Comparison of ENCODE assay signal across 8 mouse cellular contexts in the genomic region with DNA sequence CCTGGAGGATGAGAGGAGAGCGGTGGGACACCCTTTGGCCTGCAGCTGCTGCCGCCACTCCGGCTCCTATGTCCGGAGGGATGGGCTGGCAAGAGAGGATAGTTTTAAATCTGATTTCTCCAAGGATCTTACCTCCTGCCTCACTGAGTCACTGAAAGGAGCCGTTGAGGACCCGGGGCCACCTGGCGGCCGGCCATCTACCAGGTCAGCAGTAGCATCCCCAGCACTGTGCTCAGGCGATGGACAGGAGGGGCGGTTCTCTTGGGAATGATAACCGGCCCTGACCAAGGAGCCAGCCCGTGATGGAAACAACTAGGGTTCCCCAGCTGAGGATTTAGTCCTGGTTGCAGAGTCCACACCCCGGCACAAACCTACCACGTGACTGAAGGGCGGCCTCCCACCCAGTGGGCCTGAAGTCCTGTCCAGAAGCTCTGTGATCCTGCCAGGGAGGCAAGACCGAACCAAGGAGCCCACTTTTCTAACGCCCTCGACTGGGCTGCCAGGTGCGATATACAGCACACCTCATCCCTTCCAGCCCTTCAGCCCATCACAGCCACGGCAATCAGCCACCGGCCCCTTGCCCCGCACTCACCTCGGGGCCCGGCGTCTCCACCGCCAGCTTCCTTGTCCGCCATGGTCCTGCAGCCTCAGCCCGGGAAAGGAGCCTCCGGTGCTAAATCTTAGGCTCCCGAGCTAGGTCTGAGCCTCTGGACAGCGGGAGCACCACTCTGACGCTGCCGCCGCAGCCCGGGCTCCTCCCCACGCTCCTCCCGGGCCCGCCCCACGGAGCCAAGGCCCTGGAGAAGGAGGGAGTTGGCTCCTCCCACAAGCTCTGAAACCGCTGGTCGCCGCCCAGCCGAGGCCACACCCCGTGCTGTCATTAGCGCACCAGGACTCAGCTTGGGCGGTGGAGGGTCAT.
DNase-seq lines count a peak whose midpoint lies in the region; ATAC-seq lines count a peak whose summit lies in the region.

No protein-coding gene starts in this region.

- peak overlapping the region; percentile 60 for H3K9ac ChIP-seq in embryonic facial prominence, embryonic 14.5 days (ENCODE audit: low read depth, low read length)
- peak overlapping the region; percentile 58 for H3K9ac ChIP-seq in kidney, embryonic 14.5 days (ENCODE audit: low read depth, low read length)
- peak overlapping the region; percentile 71 for H3K9ac ChIP-seq in limb, embryonic 13.5 days
- peak overlapping the region; percentile 70 for H3K9ac ChIP-seq in midbrain, embryonic 14.5 days (replicated peaks; ENCODE audit: low read length)

- H3K27ac ChIP-seq in embryonic facial prominence, embryonic 14.5 days (replicated peaks; ENCODE audit: low read depth, low read length) = no peak overlapping the region; the same call in 1 of the 2 replicates
- peak overlapping the region; percentile 83 for H3K27ac ChIP-seq in heart, embryonic 10.5 days
- H3K27ac ChIP-seq in kidney, embryonic 14.5 days (ENCODE audit: low read depth, low read length) = peak overlapping the region; percentile 63; the same call in 1 of the 2 replicates
- H3K27ac ChIP-seq in limb, embryonic 13.5 days = no peak overlapping the region
- H3K27ac ChIP-seq in midbrain, embryonic 14.5 days (replicated peaks; ENCODE audit: low read depth, low read length) = peak overlapping the region; percentile 77

- H3K36me3 ChIP-seq in embryonic facial prominence, embryonic 14.5 days (ENCODE audit: control insufficient read depth, insufficient read depth, low read length) = no peaks in the 10 kb centered on the region
- no peaks in the 10 kb centered on the region for H3K36me3 ChIP-seq in heart, embryonic 10.5 days
- no peaks in the 10 kb centered on the region for H3K36me3 ChIP-seq in kidney, embryonic 14.5 days (ENCODE audit: control insufficient read depth, insufficient read depth, low read length)
- H3K36me3 ChIP-seq in limb, embryonic 13.5 days = no peaks in the 10 kb centered on the region
- no peaks in the 10 kb centered on the region for H3K36me3 ChIP-seq in midbrain, embryonic 14.5 days (ENCODE audit: control insufficient read depth, insufficient read depth, low read length)

- H3K4me3 ChIP-seq in embryonic facial prominence, embryonic 14.5 days (ENCODE audit: low read depth, low read length) = peak overlapping the region; percentile 53
- H3K4me3 ChIP-seq in heart, embryonic 10.5 days = peak overlapping the region; percentile 74
- H3K4me3 ChIP-seq in kidney, embryonic 14.5 days (ENCODE audit: low read length) = peak overlapping the region; percentile 66
- H3K4me3 ChIP-seq in limb, embryonic 13.5 days = peak overlapping the region; percentile 65
- peak overlapping the region; percentile 60 for H3K4me3 ChIP-seq in midbrain, embryonic 14.5 days (replicated peaks; ENCODE audit: low read depth, low read length)

- DNase-seq in thymus, postnatal 14 days = peak; percentile 28
- DNase-seq in thymus, postnatal 4 days = no peak
- peak; percentile 94 for DNase-seq in embryonic facial prominence, embryonic 14.5 days (ENCODE audit: low spot score)
- peak; percentile 93 for DNase-seq in heart, embryonic 10.5 days (ENCODE audit: low spot score)
- peak; percentile 87 for DNase-seq in midbrain, embryonic 14.5 days
- peak; percentile 52 to 59 for DNase-seq in spleen, adult 18-20 months

- H3K9me3 ChIP-seq in embryonic facial prominence, embryonic 14.5 days (ENCODE audit: control insufficient read depth, low read length) = no peaks in the 10 kb centered on the region
- H3K9me3 ChIP-seq in heart, embryonic 10.5 days = no peaks in the 10 kb centered on the region
- H3K9me3 ChIP-seq in kidney, embryonic 14.5 days (ENCODE audit: control insufficient read depth, low read length) = no peaks in the 10 kb centered on the region
- peaks cover 4% of the 10 kb centered on the region; the same call in 1 of the 2 replicates for H3K9me3 ChIP-seq in limb, embryonic 13.5 days
- no peaks in the 10 kb centered on the region for H3K9me3 ChIP-seq in midbrain, embryonic 14.5 days (ENCODE audit: control insufficient read depth, low read length)

- peak; percentile 94 for ATAC-seq in embryonic facial prominence, embryonic 14.5 days (ENCODE audit: low read depth)
- ATAC-seq in kidney, embryonic 14.5 days (ENCODE audit: low FRiP score, low TSS enrichment) = peak; percentile 96
- ATAC-seq in limb, embryonic 13.5 days (ENCODE audit: low FRiP score, low read depth) = peak; percentile 92
- ATAC-seq in midbrain, embryonic 14.5 days (ENCODE audit: low FRiP score, low TSS enrichment) = peak; percentile 88

- H3K4me1 ChIP-seq in embryonic facial prominence, embryonic 14.5 days (ENCODE audit: control insufficient read depth, insufficient read depth, low read length) = peaks cover 12% of the 10 kb centered on the region; the same call in 1 of the 2 replicates
- H3K4me1 ChIP-seq in heart, embryonic 10.5 days = peaks cover 33% of the 10 kb centered on the region
- H3K4me1 ChIP-seq in kidney, embryonic 14.5 days (ENCODE audit: control insufficient read depth, insufficient read depth, low read length) = peaks cover 13% of the 10 kb centered on the region
- peaks cover 16% of the 10 kb centered on the region for H3K4me1 ChIP-seq in limb, embryonic 13.5 days
- peaks cover 21% of the 10 kb centered on the region for H3K4me1 ChIP-seq in midbrain, embryonic 14.5 days (ENCODE audit: control insufficient read depth, insufficient read depth, low read length)

- peak overlapping the region; percentile 91 for H3K4me2 ChIP-seq in embryonic facial prominence, embryonic 14.5 days (ENCODE audit: low read depth, low read length)
- peak overlapping the region; percentile 94 for H3K4me2 ChIP-seq in kidney, embryonic 14.5 days (replicated peaks; ENCODE audit: low read depth, low read length)
- H3K4me2 ChIP-seq in limb, embryonic 13.5 days (replicated peaks) = peak overlapping the region; percentile 87
- H3K4me2 ChIP-seq in midbrain, embryonic 14.5 days (ENCODE audit: low read length) = peak overlapping the region; percentile 73

- H3K27me3 ChIP-seq in embryonic facial prominence, embryonic 14.5 days (replicated peaks; ENCODE audit: control insufficient read depth, insufficient read depth, low read length) = no peaks in the 10 kb centered on the region; the same call in 1 of the 2 replicates
- peaks cover 12% of the 10 kb centered on the region; the same call in 1 of the 2 replicates for H3K27me3 ChIP-seq in heart, embryonic 10.5 days (ENCODE audit: insufficient read depth, poor library complexity, severe bottlenecking)
- H3K27me3 ChIP-seq in kidney, embryonic 14.5 days (ENCODE audit: control insufficient read depth, insufficient read depth, low read length) = no peaks in the 10 kb centered on the region
- H3K27me3 ChIP-seq in limb, embryonic 13.5 days = peaks cover 17% of the 10 kb centered on the region
- no peaks in the 10 kb centered on the region; the same call in 1 of the 2 replicates for H3K27me3 ChIP-seq in midbrain, embryonic 14.5 days (ENCODE audit: control insufficient read depth, insufficient read depth, low read length)

- WGBS in embryonic facial prominence, embryonic 14.5 days = 1% methylated on average over 25 of the region's 46 CpGs
- WGBS in heart, embryonic 10.5 days = 1% methylated on average over 46 of the region's 46 CpGs
- under 1% methylated on average over 46 of the region's 46 CpGs for WGBS in kidney, embryonic 14.5 days
- WGBS in limb, embryonic 13.5 days = under 1% methylated on average over 46 of the region's 46 CpGs
- under 1% methylated on average over 46 of the region's 46 CpGs for WGBS in midbrain, embryonic 14.5 days

Comparison
In these comparisons a context has a peak if more than half of its experiments do, and no peak if none do; other contexts are left out.
1. H3K27ac ChIP-seq: peak in heart, embryonic 10.5 days (single experiment), kidney, embryonic 14.5 days (single experiment) and midbrain, embryonic 14.5 days (single experiment); none in embryonic facial prominence, embryonic 14.5 days (single experiment) and limb, embryonic 13.5 days (single experiment).
2. Peak in every context shown above with its lines, with median percentiles within 50 percentile points of each other: ATAC-seq, H3K4me2 ChIP-seq, H3K4me3 ChIP-seq and H3K9ac ChIP-seq.